Mouse (Mus musculus) heart, adult 10 weeks (tissue): ENCODE results near the gene Olfr1023. TPM values are rescaled to one million over a fixed set of nuclear protein-coding genes. Genes with fewer than 3 reads are reported as not detected.

Experiments used
- polyA plus RNA-seq: library from polyadenylated mRNA; stranded (reverse); fragments of 350-450 nt; fragmentation: Illumina TruSeq; extraction: RNeasy Lipid Tissue Mini Kit (QIAGEN cat#74804); gene quantifications from one replicate; pipeline ENCODE4 v1.2.3, GENCODE M21; 2014; ENCODE audit warnings: low read depth, low replicate concordance

Olfr1023 gene
- polyA plus RNA-seq, result not detected

DNA sequence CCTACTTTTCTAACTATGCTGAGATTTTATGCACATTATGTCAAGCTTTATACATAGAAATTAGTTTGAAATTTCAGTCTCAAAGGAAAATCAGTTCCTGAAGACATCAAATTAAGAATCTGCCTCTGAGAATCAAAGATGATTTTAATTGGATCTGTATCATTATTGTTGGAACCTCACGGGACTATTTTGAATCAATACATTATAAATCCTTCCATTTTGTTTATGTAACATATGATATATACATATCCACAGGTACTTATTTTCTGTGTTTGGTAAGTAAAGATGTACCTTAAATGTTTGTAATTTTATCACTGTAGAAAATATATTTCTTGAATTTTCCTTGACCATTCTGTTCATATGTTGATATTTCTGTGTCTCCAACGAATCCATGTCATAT lies at the start of gene Olfr1023:
Gene Olfr1023, plus strand, starts transcription at position 301 of the 400 bp plus-strand sequence.

DNA sequence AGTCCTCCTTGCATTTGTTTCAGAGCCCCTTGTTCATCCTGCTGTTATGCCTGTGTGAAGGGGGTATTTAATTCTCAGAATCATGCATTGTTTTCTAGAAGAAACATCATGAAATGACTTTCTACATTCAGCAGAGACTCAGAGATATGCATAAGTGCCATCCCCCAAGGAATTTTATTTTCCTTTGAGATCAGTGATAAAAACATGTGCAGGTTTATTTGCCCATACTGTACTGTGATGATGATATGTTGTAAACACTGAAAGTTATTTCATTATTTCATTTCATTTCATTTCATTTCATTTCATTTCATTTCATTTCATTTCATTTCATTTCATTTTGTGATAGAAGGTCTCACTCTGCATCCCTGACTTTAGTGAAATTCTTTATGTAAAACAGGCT lies 40.1 kb upstream of the Olfr1023 start, which contains the start of gene Olfr1019:
Gene Olfr1019, minus strand, starts transcription at position 101 of the 400 bp plus-strand sequence.

DNA sequence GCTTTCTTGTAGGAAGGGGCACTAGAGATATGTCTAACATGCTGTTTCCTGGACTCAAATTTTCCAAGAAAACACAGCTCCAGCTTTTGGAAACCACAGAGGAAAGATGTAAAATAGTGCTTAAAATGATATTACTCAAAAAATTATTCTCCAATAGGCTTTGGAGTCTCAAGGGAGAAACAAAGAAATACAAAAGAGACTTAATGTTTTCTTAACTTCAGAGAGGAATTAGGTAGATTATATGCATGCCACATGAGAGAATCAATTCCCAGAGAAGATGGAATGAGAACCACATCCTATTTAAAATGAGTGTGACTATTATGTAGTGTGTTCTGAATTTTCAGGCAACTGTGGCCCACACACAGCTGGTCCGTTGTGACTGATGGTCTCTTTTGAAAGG lies 38.7 kb upstream of the Olfr1023 start, which contains the start of gene Olfr1020:
Gene Olfr1020, plus strand, starts transcription at position 301 of the 400 bp plus-strand sequence.

DNA sequence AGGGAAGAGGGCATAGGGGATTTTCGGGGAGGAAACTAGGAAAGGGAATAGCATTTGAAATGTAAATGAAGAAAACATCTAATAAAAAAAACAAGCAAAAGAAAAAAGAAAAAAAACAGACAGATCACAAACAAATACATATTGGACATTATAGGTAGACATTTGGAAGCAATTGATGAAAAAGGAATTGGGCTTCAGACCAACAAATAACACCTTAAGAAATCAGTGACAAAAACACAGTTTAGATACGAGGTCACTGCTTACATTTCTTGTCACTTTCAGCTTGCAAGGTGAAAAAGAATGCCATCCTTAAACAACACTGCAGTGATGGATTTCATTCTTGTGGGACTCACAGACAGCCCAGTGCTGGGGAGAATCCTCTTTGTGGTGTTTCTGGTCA lies 17.1 kb upstream of the Olfr1023 start, which contains the start of gene Olfr1022:
Gene Olfr1022, plus strand, starts transcription at position 301 of the 400 bp plus-strand sequence.

DNA sequence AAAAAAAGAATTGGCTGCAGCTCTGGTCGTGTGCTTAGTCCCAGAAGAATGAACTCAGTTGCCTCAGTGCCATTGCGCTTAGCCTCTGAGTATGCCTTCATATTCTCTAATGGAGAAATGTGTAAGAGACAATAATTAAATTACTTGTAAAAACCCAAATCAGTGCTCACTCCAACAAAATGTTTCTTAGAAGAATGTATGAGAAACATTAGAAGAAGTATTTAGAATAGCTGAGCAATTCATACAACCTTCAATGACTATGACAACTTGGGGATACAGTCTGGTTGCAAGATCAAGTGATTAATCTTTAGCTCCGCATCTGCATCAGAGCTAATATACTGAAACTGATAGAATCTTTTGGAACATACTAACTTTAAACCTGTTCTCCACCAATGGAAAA lies 19.5 kb downstream of the Olfr1023 start, which contains the start of gene Olfr1024:
Gene Olfr1024, minus strand, starts transcription at position 101 of the 400 bp plus-strand sequence.

GRCm38 (mm10) chr2:85914893-85915292 lies 29.5 kb downstream of the Olfr1023 start, which contains the start of gene Olfr1025-ps1:
Olfr1025-ps1 (plus strand) TSS chr2:85915193.

DNA sequence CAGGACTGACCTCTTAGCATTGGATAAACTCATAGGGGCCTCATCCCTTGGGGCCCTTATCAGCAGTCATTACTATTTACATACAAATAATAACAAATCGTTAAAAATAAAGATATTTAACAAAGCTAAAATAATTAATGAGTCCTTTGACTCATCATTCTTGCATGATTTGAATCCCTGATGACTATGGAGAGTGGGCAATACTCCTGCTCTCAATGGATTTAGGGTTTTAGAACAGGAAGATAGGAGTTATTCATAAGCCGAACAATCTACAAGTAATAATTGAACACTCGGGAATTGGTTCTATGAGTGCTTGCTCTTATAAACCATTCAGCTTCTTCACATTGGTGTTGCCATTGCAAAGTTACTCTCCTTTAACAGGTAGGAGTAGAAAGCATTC lies 35.8 kb downstream of the Olfr1023 start, which contains the start of gene Olfr1026:
Gene Olfr1026, plus strand, starts transcription at position 301 of the 400 bp plus-strand sequence.

Other genes starting within 250 kb of the Olfr1023 start
- not detected for gene Olfr1002, start 234.9 kb upstream of the Olfr1023 start, polyA plus RNA-seq
- gene Olfr154, start 221.2 kb upstream of the Olfr1023 start, polyA plus RNA-seq, result not detected
- gene Olfr1006, start 206.9 kb upstream of the Olfr1023 start, polyA plus RNA-seq, result not detected
- not detected for gene Olfr1008, start 196.2 kb upstream of the Olfr1023 start, polyA plus RNA-seq
- gene Olfr1009, start 170.2 kb upstream of the Olfr1023 start, polyA plus RNA-seq, result not detected
- gene Olfr1012, start 122.9 kb upstream of the Olfr1023 start, polyA plus RNA-seq, result not detected
- gene Olfr1013, start 118.5 kb upstream of the Olfr1023 start, polyA plus RNA-seq, result not detected
- not detected for gene Olfr1014, start 112.9 kb upstream of the Olfr1023 start, polyA plus RNA-seq
- not detected for gene Olfr1015, start 103.6 kb upstream of the Olfr1023 start, polyA plus RNA-seq
- gene Olfr1016, start 83.1 kb upstream of the Olfr1023 start, polyA plus RNA-seq, result not detected
- not detected for gene Olfr1018, start 67.2 kb upstream of the Olfr1023 start, polyA plus RNA-seq
- gene Olfr1019, start 40.2 kb upstream of the Olfr1023 start, polyA plus RNA-seq, result not detected
- gene Olfr1020, start 38.6 kb upstream of the Olfr1023 start, polyA plus RNA-seq, result not detected
- gene Olfr1022, start 17.0 kb upstream of the Olfr1023 start, polyA plus RNA-seq, result not detected
- gene Olfr1024, start 19.4 kb downstream of the Olfr1023 start, polyA plus RNA-seq, result not detected
- not detected for gene Olfr1025-ps1, start 29.6 kb downstream of the Olfr1023 start, polyA plus RNA-seq
- not detected for gene Olfr1026, start 35.9 kb downstream of the Olfr1023 start, polyA plus RNA-seq
- not detected for gene Olfr1028, start 64.8 kb downstream of the Olfr1023 start, polyA plus RNA-seq
- gene Olfr1029, start 88.3 kb downstream of the Olfr1023 start, polyA plus RNA-seq, result not detected
- not detected for gene Olfr1030, start 93.6 kb downstream of the Olfr1023 start, polyA plus RNA-seq
- gene Olfr1031, start 104.7 kb downstream of the Olfr1023 start, polyA plus RNA-seq, result not detected
- not detected for gene Olfr1032, start 119.9 kb downstream of the Olfr1023 start, polyA plus RNA-seq
- gene Olfr1033, start 135.0 kb downstream of the Olfr1023 start, polyA plus RNA-seq, result 4.8 TPM
- gene Olfr1034, start 160.2 kb downstream of the Olfr1023 start, polyA plus RNA-seq, result 0.92 TPM
- gene Olfr1036, start 188.4 kb downstream of the Olfr1023 start, polyA plus RNA-seq, result not detected
- not detected for gene Olfr1037, start 201.7 kb downstream of the Olfr1023 start, polyA plus RNA-seq